Mouse (Mus musculus): ENCODE data around the gene Pmel. TPM values are rescaled to one million over a fixed set of nuclear protein-coding genes. Genes with fewer than 3 reads are reported as not detected.

The Pmel gene
- total and polyA plus RNA-seq, 3 experiments: 5.3 to 9.4 (median 7.1) TPM

DNA sequence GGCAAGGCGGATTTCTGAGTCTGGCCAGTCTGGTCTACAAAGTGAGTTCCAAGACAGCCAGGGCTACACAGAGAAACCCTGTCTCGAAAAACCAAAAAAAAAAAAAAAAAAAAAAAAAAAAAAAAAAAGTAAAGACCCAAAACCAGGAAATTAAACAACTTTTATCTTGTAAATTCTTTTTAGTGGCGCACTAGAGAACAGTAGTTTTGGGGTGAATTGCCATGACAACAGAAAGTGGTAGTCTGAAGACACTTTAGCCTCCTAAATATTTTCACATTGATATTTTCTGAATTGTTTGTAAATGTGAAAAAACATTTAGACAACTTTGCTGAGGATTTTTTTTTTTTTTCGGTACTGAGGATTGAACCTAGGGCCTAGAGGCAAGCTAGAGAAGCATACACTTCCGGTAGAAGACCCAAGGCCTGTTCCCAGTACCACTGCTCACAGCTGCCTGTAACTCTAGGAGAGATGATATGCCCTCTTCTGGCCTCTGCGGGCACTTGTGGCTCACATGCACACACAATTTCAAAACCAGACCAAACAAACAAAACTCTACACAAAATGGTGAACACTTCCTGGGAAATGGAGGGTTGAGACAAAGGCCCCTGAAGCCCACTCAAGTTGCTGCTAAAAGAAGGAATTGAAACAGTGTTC is 6.8 kb upstream of the Pmel start:
- Histone ChIP-seq H3K4me1 (ENCODE audit: control insufficient read depth in 1 of 2, insufficient read depth in 2 of 2) (peaks cover 0 to 39% of the 10 kb centered on the region in 2 experiments; a peak in 2 of 4 replicates), H3K27ac (ENCODE audit: insufficient read depth, low read depth) (peak overlapping the region; percentile 61; the same call in 1 of the 2 replicates)
- no peak for TF ChIP-seq MAX (IDR thresholded peaks at IDR 0.05; ENCODE audit: low read length)
- peak; percentile 75 for TF ChIP-seq ZNF384 (IDR thresholded peaks at IDR 0.05; ENCODE audit: low read depth, low read length)

DNA sequence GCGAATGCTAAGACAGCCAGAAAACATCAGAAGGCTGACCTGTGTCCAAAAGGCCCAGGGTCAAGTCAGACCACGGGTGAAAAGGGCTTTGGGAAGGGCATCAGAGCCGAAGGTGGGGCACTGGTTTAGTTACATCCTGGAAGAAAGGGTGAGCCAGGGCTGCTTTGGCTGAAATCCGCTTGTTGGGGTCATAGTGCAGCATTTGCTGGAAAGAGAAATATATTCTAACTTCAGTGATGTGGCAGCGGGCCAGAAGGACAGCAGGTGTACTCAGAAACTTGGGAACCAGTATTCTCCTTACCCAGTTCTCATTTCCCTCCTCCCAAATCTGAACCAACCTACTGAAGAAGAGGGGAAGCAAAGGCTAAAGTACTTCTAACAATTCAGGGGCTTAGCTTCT is 5.0 kb upstream of the Pmel start:
- Histone ChIP-seq H3K36me3 (replicated peaks in 1 of 2; ENCODE audit: control insufficient read depth in 1 of 2, insufficient read depth in 1 of 2, low read length in 1 of 2) (peaks cover 41 to 56% of the 10 kb centered on the region in 2 experiments), H3K79me2 (replicated peaks; ENCODE audit: control insufficient read depth, extremely low read depth, insufficient read depth, poor library complexity, severe bottlenecking) (peaks cover 21% of the 10 kb centered on the region), H3K4me2 (ENCODE audit: insufficient read depth, low read depth, poor library complexity, severe bottlenecking) (no peak overlapping the region), H3K4me3 (replicated peaks in 1 of 3; ENCODE audit: low read depth in 2 of 3, low read length in 2 of 3, poor library complexity in 1 of 3) (no peak overlapping the region), H3K27me3 (replicated peaks) (no peaks in the 10 kb centered on the region), H3K4me1 (ENCODE audit: control insufficient read depth in 1 of 2, insufficient read depth in 2 of 2) (peaks cover 0 to 51% of the 10 kb centered on the region in 2 experiments; a peak in 2 of 4 replicates), H3K9ac (ENCODE audit: insufficient read depth, low read depth) (no peak overlapping the region), H3K9me3 (replicated peaks; ENCODE audit: low read length) (no peaks in the 10 kb centered on the region), H3K27ac (ENCODE audit: insufficient read depth, low read depth) (no peak overlapping the region)
- dilution Hi-C loops (cut with MboI; ENCODE audit: extremely low pct_ligation_motif_present, extremely low pct_unique_long_range_greater_than_20kb, low sequenced_read_pairs): no loop called here
- no peak for TF ChIP-seq E2F4 (IDR thresholded peaks at IDR 0.05; ENCODE audit: insufficient replicate concordance, low read depth, low read length)
- TF ChIP-seq SIN3A (IDR thresholded peaks at IDR 0.05; ENCODE audit: low read length): no peak
- TF ChIP-seq BHLHE40 (IDR thresholded peaks at IDR 0.05; ENCODE audit: low read depth, low read length): no peak
- TF ChIP-seq JUND (conservative IDR thresholded peaks at IDR 0.05; ENCODE audit: low read depth, low read length): no peak
- TF ChIP-seq MAZ (IDR thresholded peaks at IDR 0.05; ENCODE audit: low read depth, low read length): no peak
- no peak for TF ChIP-seq UBTF (IDR thresholded peaks at IDR 0.05; ENCODE audit: low read depth, low read length)
- no peak for TF ChIP-seq MAX (IDR thresholded peaks at IDR 0.05; ENCODE audit: low read length)
- TF ChIP-seq MYC (IDR thresholded peaks at IDR 0.05; ENCODE audit: low read depth, low read length): no peak
- no peak for TF ChIP-seq HCFC1 (IDR thresholded peaks at IDR 0.05; ENCODE audit: low read depth, low read length)
- TF ChIP-seq USF2 (conservative IDR thresholded peaks at IDR 0.05; ENCODE audit: low read depth, low read length): no peak
- TF ChIP-seq TCF12 (IDR thresholded peaks at IDR 0.05; ENCODE audit: low read depth, low read length): no peak
- TF ChIP-seq MAFK (IDR thresholded peaks at IDR 0.05; ENCODE audit: insufficient replicate concordance, low read length): no peak
- no peak for TF ChIP-seq ZC3H11A (IDR thresholded peaks at IDR 0.05; ENCODE audit: low read depth, low read length)
- no peak for TF ChIP-seq CHD1 (IDR thresholded peaks at IDR 0.05; ENCODE audit: low read depth, low read length)
- TF ChIP-seq SMC3 (IDR thresholded peaks at IDR 0.05; ENCODE audit: low read depth, low read length): no peak
- in situ Hi-C loops (cut with MboI; ENCODE audit: low pct_ligation_motif_present, low pct_unique_long_range_greater_than_20kb, low sequenced_read_pairs): no loop called here
- DNase-seq (ENCODE audit: extremely low read depth): no peak

More for the DNA sequence above, 6.8 kb upstream of the Pmel start:
- no peak overlapping the region for H3K4me2 ChIP-seq (ENCODE audit: insufficient read depth, low read depth, poor library complexity, severe bottlenecking)
- DNase-seq (ENCODE audit: extremely low read depth): no peak
- H3K4me3 ChIP-seq (replicated peaks in 1 of 3; ENCODE audit: low read depth in 2 of 3, low read length in 2 of 3, poor library complexity in 1 of 3): no peak overlapping the region
- dilution Hi-C loops (cut with MboI; ENCODE audit: extremely low pct_ligation_motif_present, extremely low pct_unique_long_range_greater_than_20kb, low sequenced_read_pairs): no loop called here
- in situ Hi-C loops (cut with MboI; ENCODE audit: low pct_ligation_motif_present, low pct_unique_long_range_greater_than_20kb, low sequenced_read_pairs): no loop called here
- H3K9ac ChIP-seq (ENCODE audit: insufficient read depth, low read depth): no peak overlapping the region
- peaks cover 35 to 51% of the 10 kb centered on the region in 2 experiments for H3K36me3 ChIP-seq (replicated peaks in 1 of 2; ENCODE audit: control insufficient read depth in 1 of 2, insufficient read depth in 1 of 2, low read length in 1 of 2)
- peaks cover 8% of the 10 kb centered on the region for H3K79me2 ChIP-seq (replicated peaks; ENCODE audit: control insufficient read depth, extremely low read depth, insufficient read depth, poor library complexity, severe bottlenecking)
- H3K27me3 ChIP-seq (replicated peaks): no peaks in the 10 kb centered on the region
- no peaks in the 10 kb centered on the region for H3K9me3 ChIP-seq (replicated peaks; ENCODE audit: low read length)
